Mouse (Mus musculus) ES-Bruce4 (cell line): ENCODE results near the gene Mcub.

ENCODE experiments used
- CTCF ChIP-seq: IDR thresholded peaks from one replicate; pipeline ENCODE4 v1.8.1; 2011; ENCODE audit warnings: low read depth, low read length
- EP300 ChIP-seq: IDR thresholded peaks from 2 replicates; pipeline ENCODE4 v1.6.1; 2011; ENCODE audit warnings: low read depth, low read length; ENCODE audit not compliant: insufficient read depth
- POLR2A ChIP-seq: IDR thresholded peaks from one replicate; pipeline ENCODE4 v1.8.1; 2011; ENCODE audit warnings: low read length; ENCODE audit not compliant: insufficient read depth

DNA sequence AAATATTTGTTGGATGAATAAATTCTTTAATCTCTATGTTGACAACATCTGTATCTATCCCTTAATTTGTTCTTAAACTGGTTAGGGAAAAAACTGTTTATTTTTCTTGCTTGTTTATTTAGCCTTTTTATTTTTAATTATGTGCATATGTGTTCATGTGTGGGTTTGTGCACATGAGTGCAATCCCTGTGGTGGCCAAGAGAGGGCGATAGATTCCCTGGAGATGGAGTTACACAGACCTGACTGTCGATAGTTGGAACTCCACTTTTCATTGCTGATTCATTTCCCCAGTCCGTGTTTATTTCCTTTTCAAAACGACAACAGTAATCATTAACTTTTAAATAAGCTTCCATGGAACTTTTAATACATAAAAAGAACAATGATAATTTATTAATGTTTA is 37.6 kb downstream of the Mcub start:
- TF ChIP-seq CTCF (peak; percentile 36), POLR2A (no peak), EP300 (no peak)
